Mouse (Mus musculus) MEL (cell line): ENCODE measurements at regions not wholly inside any gene's neighbourhood (a gene's known extent, or its start where the extent isn't known, plus 50 kb on each side); places are given as distances from the start of the nearest gene placed in this dataset.

ENCODE experiments used
- CTCF ChIP-seq, 3 experiments: IDR thresholded peaks in 2 of 3; conservative IDR thresholded peaks in 1 of 3; 2 replicates each; pipeline ENCODE4 v1.5.1; 2011 to 2012; ENCODE audit warnings: low read length in 3 of 3, low read depth in 2 of 3, mild to moderate bottlenecking in 2 of 3, improper control_type of control experiment in 1 of 3, inconsistent platforms in 1 of 3, mixed read lengths in 1 of 3, moderate library complexity in 1 of 3; ENCODE audit not compliant: control insufficient read depth in 1 of 3, insufficient read depth in 1 of 3, poor library complexity in 1 of 3, severe bottlenecking in 1 of 3
- POLR2A ChIP-seq, 2 experiments: IDR thresholded peaks; 2 replicates each; pipeline ENCODE4 v1.6.1; 2011 to 2012; ENCODE audit warnings: low read length in 2 of 2, mild to moderate bottlenecking in 2 of 2, control low read depth in 1 of 2, improper control_type of control experiment in 1 of 2, low read depth in 1 of 2, moderate library complexity in 1 of 2; ENCODE audit not compliant: control insufficient read depth in 1 of 2, insufficient read depth in 1 of 2, poor library complexity in 1 of 2
- USF1 ChIP-seq: IDR thresholded peaks from 2 replicates; pipeline ENCODE4 v1.6.1; 2014; ENCODE audit warnings: low read depth, mild to moderate bottlenecking, inconsistent platforms, low read length, improper control_type of control experiment, moderate library complexity
- ZKSCAN1 ChIP-seq: IDR thresholded peaks from 2 replicates; pipeline ENCODE4 v1.6.1; 2012; ENCODE audit warnings: low read depth, mild to moderate bottlenecking, inconsistent platforms, low read length, improper control_type of control experiment, moderate library complexity

DNA sequence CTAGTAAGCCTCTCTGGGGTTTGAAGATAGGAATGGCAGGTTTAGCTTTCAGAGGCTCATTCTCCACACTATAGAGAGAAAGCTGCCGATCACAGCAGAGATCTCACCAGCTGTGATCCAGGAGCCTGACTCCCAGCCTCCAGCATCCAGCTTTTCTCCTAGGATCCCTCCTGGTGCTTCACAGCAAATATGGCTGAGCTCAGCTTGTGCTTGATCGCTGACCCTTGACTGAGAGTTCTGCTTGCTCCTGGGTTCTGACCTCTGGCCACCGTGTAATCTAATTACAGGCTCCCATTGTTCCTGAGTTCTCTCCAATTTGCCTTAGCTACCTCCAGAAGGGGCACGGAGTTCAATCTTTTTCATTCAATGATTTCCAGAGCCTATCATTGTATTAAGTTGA lies 111.1 kb upstream of the Zfand5 start:
- TF ChIP-seq CTCF (IDR thresholded peaks at IDR 0.05 in 2 of 3, conservative IDR thresholded peaks at IDR 0.05 in 1 of 3; ENCODE audit: control insufficient read depth in 1 of 3, insufficient read depth in 1 of 3, low read depth in 2 of 3, low read length in 3 of 3, poor library complexity in 1 of 3, severe bottlenecking in 1 of 3) (no peak), USF1 (no peak), ZKSCAN1 (no peak), POLR2A (IDR thresholded peaks at IDR 0.05; ENCODE audit: control insufficient read depth in 1 of 2, insufficient read depth in 1 of 2, low read depth in 1 of 2, low read length in 2 of 2, poor library complexity in 1 of 2) (no peak)
